Mouse (Mus musculus) MEL-GATA-1-ER (cell line): ENCODE results near the gene Gpr83.

Source experiments
- DNase-seq: peaks from one replicate; pipeline ENCODE4 v3.0.0-alpha.2; 2012; ENCODE audit warnings: low read depth; ENCODE audit errors: extremely low read depth

Gpr83 gene

GRCm38 (mm10) chr9:14903581-14904378, 43.8 kb downstream of the Gpr83 start, which contains the start of gene Izumo1r:
TSS of gene Izumo1r (minus strand) at chr9:14903949.
- DNase-seq = no peak

GRCm38 (mm10) chr9:14904741-14905475, 44.9 kb downstream of the Gpr83 start:
- no peak for DNase-seq

- DNase-seq = no peak
These were observed 45.9 kb downstream of the Gpr83 start for GRCm38 (mm10) chr9:14905956-14906355.

GRCm38 (mm10) chr9:14907816-14908415, 47.9 kb downstream of the Gpr83 start:
- DNase-seq = no peak

GRCm38 (mm10) chr9:14909981-14910380, 50.0 kb downstream of the Gpr83 start:
- no peak for DNase-seq

GRCm38 (mm10) chr9:14912037-14912436, 52.0 kb downstream of the Gpr83 start:
- no peak for DNase-seq

- DNase-seq = no peak
These were observed 57.7 kb downstream of the Gpr83 start for GRCm38 (mm10) chr9:14917661-14918060.

- no peak for DNase-seq
These were observed 59.0 kb downstream of the Gpr83 start for GRCm38 (mm10) chr9:14918825-14919668.
